Mouse (Mus musculus): Measurements from ENCODE around the gene Asap3.

DNA sequence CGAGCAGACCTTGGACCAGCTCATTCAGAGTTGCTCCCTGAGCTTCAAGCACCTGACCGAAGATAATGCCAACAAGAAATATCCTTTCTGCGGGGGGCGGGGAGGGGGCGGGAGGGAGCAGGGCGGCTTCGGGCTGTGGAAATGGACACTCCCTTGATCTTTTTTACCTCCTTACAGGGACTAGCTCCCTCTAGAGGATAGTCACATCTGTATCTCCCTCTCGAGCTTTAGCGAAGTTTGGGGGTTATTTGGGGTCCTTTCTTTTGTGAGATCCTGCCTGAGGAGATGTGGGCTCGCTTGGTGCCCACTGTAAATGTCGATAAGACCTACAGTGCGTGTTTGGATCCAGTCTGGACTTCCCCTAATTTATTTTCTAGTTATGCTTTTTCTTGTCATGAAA, 24.8 kb upstream of the Asap3 start:
- 0 out of 2 replicates have a peak, but pooled peaks have one; percentile 6 for TF ChIP-seq CTCF (IDR thresholded peaks at IDR 0.05; ENCODE audit: extremely low read depth, insufficient read depth, low read length)
- TF ChIP-seq POLR2A (IDR thresholded peaks at IDR 0.05; ENCODE audit: extremely low read depth, insufficient read depth, low read length): no peak

Measured in cortical plate, adult 2 months (tissue).